Mouse (Mus musculus) spleen, postnatal 10 days (tissue): ENCODE data around the gene Klk15.
"Not testable (repeated sequence)": the region's sequence is repeated elsewhere in the genome, so short reads cannot be mapped to it uniquely, and the experiment has no call there.

ENCODE experiments used
- DNase-seq, 2 experiments: peaks; one replicate each; pipeline ENCODE4 v3.0.0; 2021 to 2022; ENCODE audit warnings: low spot score in 2 of 2

Klk15 gene

DNA sequence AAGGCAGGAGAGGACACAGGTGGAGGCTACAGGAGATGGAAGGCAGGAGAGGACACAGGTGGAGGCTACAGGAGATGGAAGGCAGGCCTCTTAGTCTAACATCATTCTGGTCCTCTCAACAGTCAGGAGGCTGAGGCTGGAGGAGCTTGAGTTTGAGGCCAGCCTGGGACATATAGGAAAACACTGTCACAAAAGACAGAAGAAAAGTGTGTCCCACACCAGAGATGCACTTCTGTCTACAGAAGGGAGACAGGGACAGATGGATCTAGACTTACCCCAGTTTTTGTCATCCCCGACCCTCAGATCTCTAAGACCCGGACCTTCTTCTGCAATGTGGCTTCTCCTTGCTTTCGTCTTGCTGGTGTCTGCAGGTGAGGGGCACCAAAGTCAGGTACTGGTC lies at the start of gene Klk15:
Klk15 (plus strand) TSS at position 301 of the 400 bp plus-strand sequence.
- DNase-seq = no peak

DNA sequence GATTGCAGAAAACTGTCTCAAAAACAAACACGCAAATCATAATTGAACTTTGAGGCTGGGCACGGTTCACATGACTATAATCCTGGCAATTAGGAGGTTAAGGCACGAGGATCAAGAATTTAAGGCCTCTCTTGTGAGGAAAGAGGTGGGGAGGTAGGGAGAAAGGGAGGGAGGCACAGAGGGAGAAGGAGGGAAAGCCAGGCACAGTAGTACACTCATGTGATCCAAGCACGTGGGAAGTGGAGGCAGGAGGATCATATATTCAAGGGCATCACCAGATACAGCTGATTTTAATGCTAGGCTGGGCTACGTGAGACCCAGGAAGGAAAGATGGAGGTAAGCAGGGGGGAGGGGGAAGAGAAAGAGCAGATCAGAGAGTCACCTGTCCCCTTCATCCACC lies 42.2 kb upstream of the Klk15 start:
- DNase-seq = no peak

DNA sequence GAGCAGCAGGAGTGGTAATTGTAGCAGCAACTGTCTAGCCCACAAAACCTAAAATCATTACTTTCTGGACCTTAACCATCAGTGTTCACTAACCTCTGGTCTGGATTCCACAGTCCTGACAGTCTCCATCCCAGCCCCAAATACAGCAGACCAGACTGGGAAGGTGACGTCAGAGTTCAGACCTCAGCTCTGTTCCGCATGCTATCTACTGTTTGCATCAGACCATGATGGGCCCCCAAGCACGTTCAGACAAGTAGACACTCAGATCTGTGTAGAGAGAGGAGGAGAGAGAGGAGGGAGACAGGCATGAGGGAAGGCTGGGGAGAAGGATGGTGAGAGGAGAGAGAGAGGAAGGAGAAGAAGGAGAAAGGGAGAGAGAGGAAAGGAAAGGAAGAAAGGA lies 41.8 kb upstream of the Klk15 start:
- no peak for DNase-seq

DNA sequence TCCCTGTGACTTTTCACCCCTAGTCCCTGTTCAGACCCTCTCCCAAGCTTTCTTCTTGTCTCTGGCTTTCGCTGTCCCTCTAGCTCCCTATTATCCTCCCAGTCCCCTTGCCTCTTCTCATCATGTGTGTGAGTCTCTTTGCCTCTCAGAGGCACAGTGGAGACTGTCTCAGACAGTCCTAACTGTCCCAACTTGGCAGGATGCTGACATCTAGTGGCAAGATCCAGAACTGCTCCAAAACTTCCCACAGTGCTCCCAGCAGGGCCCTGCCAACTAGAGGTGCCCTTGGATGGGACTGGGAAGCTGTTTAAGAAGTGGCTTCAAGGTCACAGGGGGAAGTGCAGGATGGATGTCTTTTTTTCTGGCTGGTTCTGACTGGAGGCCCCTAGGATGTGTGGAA lies 38.7 kb upstream of the Klk15 start:
- peak; percentile 47 to 72 for DNase-seq

DNA sequence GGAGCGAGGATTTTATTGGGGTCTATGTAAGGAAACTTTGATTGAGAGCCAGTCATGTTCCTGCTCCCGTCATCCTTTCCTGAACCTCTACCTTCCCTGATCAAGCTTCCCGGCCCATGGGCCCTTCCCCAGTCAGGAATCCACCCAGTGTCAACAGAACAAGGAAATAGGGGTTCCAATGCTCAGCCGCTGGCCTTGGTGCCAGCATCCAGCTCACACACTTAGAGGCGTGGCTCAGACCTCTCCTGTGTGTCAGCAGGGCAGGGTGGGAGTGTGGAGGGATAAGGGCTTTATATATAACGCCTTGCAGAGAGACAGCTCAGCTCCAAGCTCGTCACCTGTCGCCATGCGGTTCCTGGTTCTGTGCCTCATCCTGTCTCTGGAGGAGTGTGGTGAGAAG lies 18.7 kb upstream of the Klk15 start:
- no peak for DNase-seq

DNA sequence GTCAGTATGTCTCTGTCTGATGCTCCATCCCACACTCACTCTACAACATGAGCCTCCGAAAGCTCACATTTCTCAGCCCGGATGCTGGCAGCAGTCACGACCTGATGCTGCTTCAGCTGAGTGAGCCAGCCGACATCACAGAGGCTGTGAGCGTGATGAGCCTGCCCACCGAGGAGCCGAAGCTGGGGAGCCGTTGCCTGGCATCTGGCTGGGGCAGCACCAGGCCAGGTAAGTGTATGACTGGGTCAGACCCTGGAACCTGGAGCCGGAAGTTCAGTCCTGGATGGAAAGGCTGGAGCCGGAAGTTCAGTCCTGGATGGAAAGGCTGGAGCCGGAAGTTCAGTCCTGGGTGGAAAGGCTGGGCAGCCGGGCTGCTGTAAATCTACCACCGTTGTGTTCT lies 15.1 kb upstream of the Klk15 start:
- DNase-seq = no peak

DNA sequence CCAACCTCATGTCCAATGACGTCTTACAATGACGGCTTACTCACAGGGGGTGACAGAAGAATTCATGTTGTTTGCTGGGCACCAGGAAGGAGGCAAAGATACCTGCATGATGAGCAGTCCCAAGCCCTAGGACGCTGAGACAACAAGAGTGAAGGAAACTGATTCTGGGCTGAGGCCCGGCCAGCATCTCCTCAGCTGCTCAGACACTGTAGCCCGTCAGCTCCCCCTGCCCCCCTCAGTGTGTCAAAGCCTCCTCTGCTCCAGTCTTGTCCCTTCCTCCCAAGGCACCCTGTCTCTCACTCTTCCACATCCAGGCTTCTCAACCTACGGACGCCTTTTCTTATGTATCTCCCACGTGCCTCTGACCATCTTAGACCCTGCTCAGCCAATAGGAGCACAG lies 14.7 kb upstream of the Klk15 start:
- no peak for DNase-seq

DNA sequence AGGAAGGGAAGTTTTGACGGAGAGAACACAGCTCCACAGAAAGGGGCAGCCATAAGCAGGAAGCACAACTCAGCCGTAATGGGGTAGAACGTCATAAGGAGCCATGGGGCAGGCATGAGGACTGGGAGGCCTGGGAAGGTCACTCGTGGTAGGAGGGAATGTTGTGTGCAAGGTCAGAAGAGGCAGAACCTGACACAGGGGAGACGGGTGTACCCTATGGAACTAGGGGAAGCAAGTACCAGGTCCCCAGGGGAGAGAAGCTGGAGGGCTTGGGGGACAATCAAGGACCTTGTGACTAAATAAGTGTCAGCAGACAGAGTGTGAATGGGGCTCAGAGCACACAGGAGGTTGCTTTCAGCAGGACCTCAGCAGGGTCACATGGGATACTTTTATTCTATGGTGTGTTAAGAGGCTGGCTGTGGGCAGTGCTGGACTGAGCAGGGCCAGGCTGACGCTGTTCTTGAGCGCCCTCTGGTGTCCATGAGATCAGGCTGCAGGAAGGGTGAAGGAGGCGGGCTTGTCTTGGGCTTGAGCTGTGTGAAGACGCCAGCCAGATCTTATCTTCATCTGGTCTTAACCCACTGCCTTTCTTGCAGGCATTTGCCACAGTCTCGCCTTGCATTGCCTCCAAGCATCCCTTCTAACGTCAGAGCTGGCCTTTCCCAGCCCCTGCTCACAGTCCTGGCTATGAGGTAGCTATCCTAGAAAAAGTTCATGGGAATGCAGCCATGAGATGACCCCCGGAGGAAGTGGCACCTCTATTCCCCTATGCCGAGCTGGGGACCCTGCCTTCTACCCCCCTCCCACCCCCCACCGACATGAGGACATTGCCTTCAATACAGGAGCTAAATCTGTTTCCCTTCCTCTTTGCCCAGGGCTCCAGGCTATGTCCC lies 13.7 kb upstream of the Klk15 start:
- DNase-seq = peak; percentile 14 to 69

DNA sequence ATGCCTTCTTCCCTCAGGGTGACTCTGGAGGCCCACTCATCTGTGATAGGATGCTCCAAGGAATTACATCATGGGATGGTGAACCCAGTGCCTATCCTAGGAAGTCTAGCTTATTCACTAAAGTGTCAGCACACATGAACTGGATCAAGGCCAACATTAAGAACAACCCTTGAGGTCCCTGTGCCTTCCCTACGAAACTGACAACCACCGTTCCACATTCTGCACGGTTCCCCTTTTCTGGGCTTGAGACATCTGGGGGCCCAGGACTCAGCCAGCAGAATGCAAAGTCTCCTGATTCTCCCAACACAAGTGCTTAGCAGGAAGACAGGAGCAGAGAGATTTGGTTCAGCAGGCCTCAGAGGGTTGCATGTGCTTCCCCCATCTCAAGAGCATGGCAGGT lies 13.0 kb upstream of the Klk15 start:
- DNase-seq = no peak

DNA sequence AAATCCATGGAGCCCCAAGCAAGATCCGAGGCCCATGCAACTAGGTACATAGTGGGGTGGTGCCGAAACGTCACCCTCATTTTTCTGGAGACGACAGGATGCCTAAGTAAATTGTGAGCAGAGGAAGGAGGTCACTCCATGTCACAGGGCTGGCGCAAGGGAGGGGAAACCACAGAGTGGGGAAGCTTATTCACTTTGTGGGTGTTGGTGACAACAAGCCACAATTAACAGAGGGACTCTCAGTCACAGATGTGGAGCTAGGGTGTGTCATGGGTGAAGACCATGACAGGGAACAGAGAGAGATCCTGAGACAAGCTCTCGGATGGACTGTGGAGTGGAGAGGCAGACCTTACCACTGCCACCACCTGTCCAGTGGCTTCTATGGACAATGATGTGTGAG lies 12.5 kb upstream of the Klk15 start:
- no peak for DNase-seq

DNA sequence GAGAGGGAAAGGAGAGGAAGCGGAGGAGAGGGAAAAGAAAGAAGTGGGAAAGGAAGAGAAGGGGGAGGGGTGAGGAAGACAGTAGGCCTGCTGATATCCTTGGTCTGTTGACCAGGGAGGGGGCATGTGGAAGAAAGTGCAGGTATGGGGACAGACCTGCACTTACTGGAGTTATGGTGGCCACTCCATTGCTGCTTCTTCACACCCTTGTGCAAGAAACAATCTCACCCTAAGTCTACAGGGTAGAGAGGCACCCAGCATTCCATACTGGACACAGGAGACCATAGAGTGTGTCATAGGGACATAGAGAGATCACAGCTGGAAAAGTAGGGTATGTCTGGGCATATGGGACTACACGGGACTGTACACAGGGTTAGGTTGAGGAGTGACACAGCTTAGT lies 11.6 kb upstream of the Klk15 start:
- no peak for DNase-seq

DNA sequence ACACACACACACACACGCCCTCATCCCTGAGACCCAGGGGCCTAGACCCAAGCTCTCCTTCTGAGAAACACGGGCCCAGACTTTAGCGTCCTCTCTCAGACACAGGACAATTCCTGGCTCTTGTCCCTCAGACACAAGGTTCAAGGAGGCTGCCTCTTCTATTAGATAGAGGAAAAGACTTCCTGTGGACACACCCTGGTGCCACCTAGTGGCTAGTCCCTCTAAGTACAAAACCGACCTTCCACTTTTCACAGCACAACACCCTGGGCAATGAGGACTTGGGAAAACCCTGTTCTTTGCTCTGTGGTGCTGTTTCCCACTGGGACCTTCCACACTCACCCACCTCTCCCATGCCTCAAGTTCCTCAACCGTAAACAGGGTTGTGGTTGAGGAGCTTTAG lies 7.6 kb upstream of the Klk15 start:
- DNase-seq = peak in 1 of 2 experiments; percentile 22

DNA sequence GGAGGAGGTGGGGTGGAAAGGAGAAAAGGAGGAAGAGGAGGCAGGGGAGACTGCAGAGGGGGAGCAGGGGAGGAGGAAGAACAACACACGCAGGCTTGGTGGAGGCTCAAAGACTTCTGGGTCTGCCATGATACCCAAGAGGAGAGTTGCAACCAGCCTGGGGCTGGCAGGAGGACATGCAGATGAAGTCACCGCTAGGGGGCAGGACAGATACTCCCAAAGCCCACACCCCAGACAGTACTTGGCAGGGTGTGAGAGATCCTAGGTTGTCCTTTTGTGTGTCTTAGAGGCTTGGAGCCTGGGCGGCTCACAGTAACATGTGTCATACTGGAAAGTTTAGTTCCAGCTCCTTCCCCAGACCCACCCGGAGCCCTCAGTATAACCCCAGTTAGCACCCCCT lies 5.0 kb upstream of the Klk15 start:
- DNase-seq = peak in 1 of 2 experiments; percentile 34

DNA sequence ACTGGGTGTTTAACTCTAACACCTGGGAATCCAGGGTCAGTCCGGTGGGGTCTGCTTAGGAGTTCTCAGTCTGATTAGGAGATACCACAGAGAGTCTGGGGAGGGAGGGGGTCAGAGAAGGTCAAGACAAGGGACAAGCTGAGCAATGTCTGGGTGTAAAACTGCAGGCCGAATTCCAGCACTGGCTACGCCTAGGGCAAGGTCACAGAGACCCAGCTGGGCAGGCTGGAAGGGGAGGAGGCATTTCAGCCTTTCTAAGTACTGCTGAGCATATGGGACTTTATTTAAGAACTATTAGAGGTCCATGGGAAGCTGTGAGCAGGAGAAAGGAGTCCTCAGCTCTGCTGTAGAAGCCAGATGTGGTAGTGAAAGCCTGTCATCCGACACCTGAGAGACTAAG lies 1.2 kb upstream of the Klk15 start:
- no peak for DNase-seq

DNA sequence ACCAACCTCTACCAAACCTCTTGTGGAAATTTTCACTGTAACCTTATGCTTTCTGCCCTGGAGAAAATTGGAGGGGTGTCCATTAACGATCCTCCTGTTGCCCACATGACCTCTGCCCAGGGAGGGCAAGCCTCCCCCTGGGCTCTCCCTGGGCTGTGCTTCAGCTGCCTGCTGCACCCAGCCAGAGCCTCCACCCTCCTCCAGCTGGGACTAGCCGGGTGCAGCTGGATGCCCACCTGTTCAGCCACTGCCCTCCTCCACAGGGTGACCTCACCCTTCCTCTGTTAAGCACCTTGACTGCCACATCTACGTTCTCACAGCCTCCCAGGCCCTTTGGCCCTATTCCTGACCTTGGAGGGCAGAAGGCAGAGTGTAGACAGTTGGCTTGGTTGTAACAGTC lies 1.2 kb downstream of the Klk15 start:
- DNase-seq = no peak

DNA sequence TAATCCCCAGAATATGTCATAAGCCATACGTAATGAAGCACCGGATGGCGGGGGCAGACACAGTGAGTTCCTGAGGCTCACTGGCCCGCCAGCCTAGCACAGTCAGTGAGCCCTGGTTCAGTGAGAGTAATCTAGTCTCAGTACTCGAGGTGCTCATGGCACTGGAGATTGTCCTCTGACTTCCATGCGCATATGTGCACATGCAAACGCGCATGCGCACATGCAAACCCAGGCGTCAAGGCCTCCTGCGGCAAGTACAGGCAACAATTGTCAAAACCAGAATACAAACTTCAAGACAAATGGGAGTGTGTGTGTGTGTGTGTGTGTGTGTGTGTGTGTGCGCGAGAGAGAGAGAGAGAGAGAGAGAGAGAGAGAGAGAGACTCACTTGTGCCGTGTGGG lies 3.0 kb downstream of the Klk15 start:
- DNase-seq = no peak

DNA sequence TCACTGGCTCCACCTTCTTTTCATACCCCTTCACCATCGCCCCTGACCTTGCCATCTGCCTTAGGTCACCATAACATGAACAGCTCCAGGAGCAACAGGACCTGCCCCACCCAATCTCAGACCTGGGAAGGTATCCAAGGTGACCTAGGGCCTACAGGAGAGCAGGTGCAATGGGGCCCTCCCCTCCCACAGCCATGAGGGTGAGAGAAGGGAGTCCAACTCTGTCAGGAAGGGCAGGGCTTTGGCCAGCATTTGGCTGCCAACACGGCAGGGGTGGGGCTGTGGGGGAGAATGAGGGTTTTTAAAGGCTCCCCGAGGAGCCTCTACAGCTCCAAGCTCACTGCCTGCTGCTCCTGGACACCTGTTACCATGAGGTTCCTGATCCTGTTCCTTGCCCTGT lies 8.8 kb downstream of the Klk15 start:
- DNase-seq = not testable (repeated sequence)

DNA sequence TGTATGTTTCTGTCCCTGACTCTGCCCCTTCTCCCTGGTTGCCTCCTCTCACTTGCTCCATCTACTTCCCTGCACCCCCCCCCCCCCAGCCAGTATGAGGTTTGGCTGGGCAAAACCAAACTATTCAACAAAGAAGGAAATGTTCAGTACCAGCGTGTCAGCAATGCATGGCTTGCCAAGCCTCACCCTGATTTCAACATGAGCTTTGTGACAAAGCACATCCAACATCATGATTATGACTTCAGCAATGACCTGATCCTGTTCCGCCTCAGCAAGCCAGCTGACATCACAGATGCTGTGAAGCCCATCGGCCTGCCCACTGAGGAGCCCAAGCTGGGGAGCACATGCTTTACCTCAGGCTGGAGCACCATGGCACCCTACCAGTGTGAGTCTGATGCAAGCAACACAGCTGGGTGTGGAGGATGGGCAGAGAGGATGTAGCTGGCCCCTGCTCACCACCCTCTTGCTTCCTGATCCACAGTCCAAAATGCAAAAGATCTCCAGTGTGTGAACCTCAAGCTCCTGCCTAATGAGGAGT lies 11.3 kb downstream of the Klk15 start:
- no peak for DNase-seq

DNA sequence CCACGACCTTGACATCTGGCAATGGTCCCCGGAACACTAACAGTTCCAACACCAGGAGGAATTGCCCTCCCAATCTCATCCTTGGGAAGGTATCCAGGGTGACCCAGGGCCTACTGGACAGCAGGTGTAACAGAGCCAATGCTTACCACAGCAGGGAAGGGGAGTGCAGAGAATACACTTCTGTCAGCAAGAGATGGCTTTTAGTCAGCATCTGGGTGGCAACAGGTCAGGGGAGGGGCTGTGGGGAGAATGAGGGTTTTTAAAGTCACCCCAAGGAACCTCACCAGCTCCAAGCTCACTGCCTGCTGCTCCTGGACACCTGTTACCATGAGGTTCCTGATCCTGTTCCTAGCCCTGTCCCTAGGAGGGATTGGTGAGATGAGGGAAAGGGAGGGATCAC lies 16.8 kb downstream of the Klk15 start, which contains the start of gene Klk1b8:
Klk1b8 (plus strand) TSS at position 301 of the 400 bp plus-strand sequence.
- no peak for DNase-seq

DNA sequence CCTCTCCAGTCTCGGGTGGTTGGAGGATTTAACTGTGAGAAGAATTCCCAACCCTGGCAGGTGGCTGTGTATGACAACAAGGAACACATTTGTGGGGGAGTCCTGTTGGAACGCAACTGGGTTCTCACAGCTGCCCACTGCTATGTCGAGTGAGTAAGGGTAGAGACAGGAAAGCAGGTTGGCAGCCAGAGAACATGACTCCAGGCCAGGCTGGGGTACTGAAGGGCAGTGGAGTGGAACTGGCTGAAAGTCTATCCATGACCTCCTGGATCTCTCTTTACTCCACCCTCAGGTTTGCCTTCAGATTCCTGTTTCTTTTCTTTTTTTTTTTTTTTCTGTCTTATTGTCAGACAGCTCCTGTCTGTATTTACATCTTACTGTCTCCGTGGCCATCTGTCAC lies 19.2 kb downstream of the Klk15 start:
- DNase-seq = no peak

DNA sequence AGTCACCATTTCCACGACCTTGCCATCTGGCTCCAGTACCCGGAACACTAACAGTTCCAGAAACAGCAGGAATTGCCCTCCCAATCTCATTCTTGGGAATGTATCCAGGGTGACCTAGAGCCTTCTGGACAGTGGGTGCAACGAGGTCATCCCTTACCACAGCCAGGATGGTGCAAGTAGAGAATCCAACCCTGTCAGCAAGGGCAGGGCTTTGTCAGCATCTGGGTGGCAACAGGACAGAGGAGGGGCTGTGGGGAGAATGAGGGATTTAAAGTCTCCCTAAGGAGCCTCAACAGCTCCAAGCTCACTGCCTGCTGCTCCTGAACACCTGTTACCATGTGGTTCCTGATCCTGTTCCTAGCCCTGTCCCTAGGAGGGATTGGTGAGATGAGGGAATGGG lies 32.9 kb downstream of the Klk15 start, which contains the start of gene Klk1b1:
Klk1b1 (plus strand) TSS at position 301 of the 400 bp plus-strand sequence.
- DNase-seq = no peak

DNA sequence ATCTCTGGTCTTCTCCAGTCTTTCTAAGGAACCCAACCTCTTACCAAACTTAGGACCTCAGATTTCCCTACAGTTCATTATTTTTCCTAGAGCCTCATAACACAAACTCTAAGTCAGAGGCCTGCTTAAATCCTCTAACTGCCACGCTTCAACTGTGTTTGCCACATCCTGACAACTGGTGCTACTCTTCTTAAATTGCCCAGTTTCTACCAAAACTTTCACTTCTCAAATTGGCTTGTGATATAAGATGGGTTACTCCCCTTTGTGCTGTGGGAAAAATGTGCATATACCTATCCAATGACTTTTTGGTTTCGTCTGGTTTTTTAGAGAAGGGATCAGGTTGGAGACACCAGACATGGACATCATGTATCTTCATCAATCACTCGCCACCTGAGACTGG lies 33.5 kb downstream of the Klk15 start:
- no peak for DNase-seq

DNA sequence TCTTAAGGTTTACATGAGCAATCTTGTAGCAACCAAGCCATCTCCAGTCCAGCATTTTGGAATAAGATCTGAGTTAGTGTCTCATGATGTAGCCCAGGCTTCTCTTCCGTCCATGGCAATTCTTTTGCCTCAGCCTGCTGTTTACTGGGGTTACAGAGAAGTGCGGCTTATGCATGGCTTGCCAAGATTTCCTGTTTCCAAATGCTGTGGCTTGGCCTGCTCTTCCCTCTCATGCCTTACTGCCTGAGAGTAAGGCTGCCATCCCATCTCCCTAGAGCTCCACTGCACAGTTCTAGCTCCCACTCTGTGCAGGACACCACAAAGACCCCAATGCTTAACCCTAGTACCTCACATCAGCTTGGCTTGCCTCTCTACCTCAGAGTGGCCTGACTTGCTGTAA lies 34.1 kb downstream of the Klk15 start:
- no peak for DNase-seq
